Mouse (Mus musculus): ENCODE results near the gene Gabbr1.

DNA sequence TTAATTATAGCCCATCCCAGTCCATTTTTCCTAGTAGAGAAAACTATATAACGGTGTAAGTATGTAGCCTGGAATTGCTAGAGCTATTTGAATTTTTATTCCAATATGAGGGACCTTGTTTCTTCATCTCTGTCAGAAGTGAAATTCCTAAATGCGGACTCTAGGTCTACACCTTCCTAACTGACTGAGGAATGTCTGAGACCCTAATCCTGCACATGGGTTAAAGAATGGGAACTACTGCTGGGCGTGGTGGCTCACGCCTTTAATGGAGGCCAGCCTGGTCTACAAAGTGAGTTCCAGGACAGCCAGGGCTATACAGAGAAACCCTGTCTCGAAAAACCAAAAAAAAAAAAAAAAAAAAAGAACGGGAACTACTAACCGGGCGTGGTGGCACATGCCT lies 16.6 kb upstream of the Gabbr1 start:
- no peak for TF ChIP-seq TBP (conservative IDR thresholded peaks at IDR 0.05; ENCODE audit: low read depth, low read length)
- no peak for TF ChIP-seq POLR2A (IDR thresholded peaks at IDR 0.05; ENCODE audit: low read depth, low read length)
- TF ChIP-seq SIN3A (IDR thresholded peaks at IDR 0.05; ENCODE audit: low read length): no peak
- no peak for TF ChIP-seq EP300 (IDR thresholded peaks at IDR 0.05; ENCODE audit: low read length)
- TF ChIP-seq MYC (IDR thresholded peaks at IDR 0.05; ENCODE audit: low read depth, low read length): no peak
- TF ChIP-seq CTCF (conservative IDR thresholded peaks at IDR 0.05 in 1 of 2, IDR thresholded peaks at IDR 0.05 in 1 of 2; ENCODE audit: low read depth in 2 of 2, low read length in 2 of 2): no peak
- TF ChIP-seq NRF1 (IDR thresholded peaks at IDR 0.05; ENCODE audit: low read depth, low read length): no peak
- TF ChIP-seq ZNF384 (IDR thresholded peaks at IDR 0.05; ENCODE audit: low read depth, low read length): no peak
- no peak for TF ChIP-seq MAZ (IDR thresholded peaks at IDR 0.05; ENCODE audit: low read depth, low read length)
